In the genomic region with DNA sequence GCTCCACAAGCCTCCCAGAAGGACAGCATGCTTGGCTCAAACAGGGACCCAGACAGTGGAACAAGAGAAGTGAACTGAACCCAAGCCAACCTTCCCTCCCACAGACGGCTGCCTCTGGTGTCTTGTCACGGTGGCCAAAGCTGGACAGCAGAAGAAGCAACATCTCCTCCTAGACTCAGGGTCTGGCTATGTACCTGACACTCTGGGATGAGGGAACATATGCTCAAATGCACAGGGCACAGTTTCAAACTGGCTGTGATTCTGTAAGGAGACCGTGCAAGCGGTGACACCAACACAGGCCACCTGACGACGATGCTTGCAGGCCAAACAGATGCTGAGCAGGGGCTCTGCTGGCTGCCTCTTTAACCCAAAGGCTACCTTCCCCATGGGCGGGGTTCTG, we compare ENCODE assay signal across 15 mouse cellular contexts.
"Had no signal": no experiment of that assay in that cellular context is flagged by ENCODE, and none has a peak within 500 bp of the region (broad histone marks: within the 10 kb centered on the region; RNA-seq: fewer than 3 reads in every experiment).

No protein-coding gene starts in this region.

- H3K4me2 ChIP-seq: limb, embryonic 12.5 days; liver, embryonic 13.5 days; lung, embryonic 15.5 days; midbrain, embryonic 12.5 days; neural tube, embryonic 13.5 days had no signal

- H3K27me3 ChIP-seq: limb, embryonic 12.5 days; liver, embryonic 13.5 days; lung, embryonic 15.5 days; midbrain, embryonic 12.5 days; neural tube, embryonic 13.5 days had no signal

- H3K4me3 ChIP-seq: limb, embryonic 12.5 days; liver, embryonic 13.5 days; lung, embryonic 15.5 days; midbrain, embryonic 12.5 days; neural tube, embryonic 13.5 days had no signal

- H3K27ac ChIP-seq: kidney, postnatal 0 days; limb, embryonic 12.5 days; liver, embryonic 13.5 days; lung, embryonic 15.5 days; midbrain, embryonic 12.5 days; neural tube, embryonic 13.5 days; stomach, postnatal 0 days had no signal

- H3K36me3 ChIP-seq: limb, embryonic 12.5 days; liver, embryonic 13.5 days; lung, embryonic 15.5 days; midbrain, embryonic 12.5 days had no signal

- H3K9ac ChIP-seq: limb, embryonic 12.5 days; liver, embryonic 13.5 days; liver, postnatal 0 days; lung, embryonic 15.5 days; midbrain, embryonic 12.5 days; neural tube, embryonic 13.5 days had no signal

- H3K9me3 ChIP-seq: limb, embryonic 12.5 days; liver, embryonic 13.5 days; lung, embryonic 15.5 days; midbrain, embryonic 12.5 days; neural tube, embryonic 13.5 days had no signal

- ATAC-seq: liver, postnatal 0 days; midbrain, embryonic 16.5 days had no signal

- DNase-seq: kidney, postnatal 36 days; layer of hippocampus, adult 9-11 months; layer of hippocampus, postnatal 36 days; liver; liver, embryonic 13.5 days; liver, postnatal 0 days; lung, postnatal 14 days; right cerebral cortex, postnatal 14 days had no signal
